Mouse (Mus musculus): ENCODE data around the gene Cyp2c37.
"Not testable (repeated sequence)": the region's sequence is repeated elsewhere in the genome, so short reads cannot be mapped to it uniquely, and the experiment has no call there.

- not testable (repeated sequence) for TF ChIP-seq POLR2A (IDR thresholded peaks at IDR 0.05; ENCODE audit: borderline replicate concordance, low read depth, low read length); CTCF (IDR thresholded peaks at IDR 0.05; ENCODE audit: low read depth, low read length)
Measured at GRCm38 (mm10) chr19:39960861-39961260, 31.4 kb upstream of the Cyp2c37 start.
